Mouse (Mus musculus) heart, adult 8-10 months (tissue): ENCODE data around the gene Scn8a. TPM values are rescaled to one million over a fixed set of nuclear protein-coding genes. Genes with fewer than 3 reads are reported as not detected.
A peak's percentile ranks its signal among the peaks of the same experiment; 100 is the strongest.

ENCODE experiments used
- DNase-seq: peaks from one replicate; pipeline ENCODE4 v3.0.0; 2022; ENCODE audit warnings: low spot score
- total RNA-seq, 4 experiments: library from RNA; stranded (reverse); gene quantifications; 2 replicates each; pipeline ENCODE4 v1.2.4; 2022

Scn8a gene
- total RNA-seq, 4 experiments from 2014 or later: 0.41 to 1.2 (median 0.55) TPM; not detected in 1

DNA sequence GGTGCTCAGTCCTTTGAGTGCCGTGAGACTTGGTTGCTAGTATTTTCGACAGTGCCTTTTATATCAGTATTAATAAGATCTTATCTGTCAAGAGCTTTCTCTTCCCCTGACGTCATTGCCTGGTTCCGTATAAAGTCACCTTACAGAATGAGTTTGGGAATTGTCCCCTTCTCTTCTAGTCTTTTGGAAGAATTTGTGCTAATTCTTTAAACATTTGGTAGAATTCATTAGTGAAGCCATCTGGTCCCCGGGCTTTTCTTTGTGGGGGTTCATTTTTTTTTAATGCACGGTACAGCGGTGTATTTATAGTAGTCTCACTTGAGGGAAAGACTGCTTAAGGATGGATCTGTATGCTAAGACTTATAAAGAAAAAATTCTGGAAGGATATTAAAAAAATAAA lies 84.3 kb downstream of the Scn8a start:
- no peak for DNase-seq

DNA sequence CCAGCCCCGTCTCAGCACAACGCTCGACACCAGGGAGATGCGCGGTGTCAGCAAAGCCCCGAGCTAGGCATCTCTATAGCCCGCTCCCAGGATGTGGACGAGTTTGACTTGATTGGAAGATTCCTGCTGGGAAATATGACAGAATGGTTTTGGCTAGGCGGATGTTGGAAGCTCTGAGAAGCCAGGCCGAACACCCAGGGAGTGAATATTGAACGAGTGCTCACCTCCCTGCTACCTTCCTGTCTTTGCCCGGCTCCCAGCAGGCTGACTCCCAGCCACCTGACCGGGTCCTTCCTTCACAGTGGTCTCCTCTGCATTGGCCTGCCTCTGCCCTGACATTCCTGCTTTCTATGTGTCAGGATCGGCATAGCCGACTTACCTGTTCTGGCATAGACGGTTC lies 85.1 kb downstream of the Scn8a start:
- no peak for DNase-seq

DNA sequence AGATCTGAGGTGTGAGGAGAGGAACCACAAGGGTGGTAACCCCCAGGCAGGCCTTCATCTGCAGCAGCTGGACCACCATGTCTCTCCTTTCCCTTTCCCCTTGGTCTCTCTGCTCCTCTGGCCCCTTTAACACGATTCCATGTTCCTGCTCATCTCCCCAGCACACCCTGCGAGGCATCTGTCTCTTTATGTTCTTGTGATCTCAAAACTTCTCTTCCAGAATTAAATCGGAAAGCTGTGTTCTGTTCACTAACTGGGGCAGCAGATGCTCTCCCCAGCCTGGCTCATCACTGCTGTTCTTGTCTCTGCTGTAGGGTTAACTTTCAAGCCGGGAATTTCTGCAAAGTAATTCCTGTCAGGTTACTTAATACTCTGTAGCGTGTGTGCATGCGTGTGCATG lies 91.3 kb downstream of the Scn8a start:
- no peak for DNase-seq

DNA sequence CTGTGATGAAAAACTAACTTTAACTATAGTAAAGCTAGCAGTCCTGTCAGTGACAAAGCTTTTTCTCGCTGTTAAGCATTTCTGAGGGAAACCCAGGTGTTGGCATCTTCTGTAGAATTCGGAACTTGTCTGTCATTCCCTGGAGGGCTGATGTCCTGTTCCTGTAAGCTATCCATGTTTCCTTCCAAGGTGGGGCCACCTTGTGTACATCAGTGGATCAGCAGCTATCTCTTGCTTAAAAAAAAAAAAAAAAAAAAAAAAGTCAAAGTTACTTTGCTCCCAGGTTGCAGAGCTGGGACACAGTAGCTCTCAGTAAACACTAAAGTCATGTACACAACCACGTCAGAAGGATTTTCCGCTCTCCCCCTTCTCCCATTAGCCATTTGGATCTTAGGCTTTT lies 91.9 kb downstream of the Scn8a start:
- DNase-seq: no peak

DNA sequence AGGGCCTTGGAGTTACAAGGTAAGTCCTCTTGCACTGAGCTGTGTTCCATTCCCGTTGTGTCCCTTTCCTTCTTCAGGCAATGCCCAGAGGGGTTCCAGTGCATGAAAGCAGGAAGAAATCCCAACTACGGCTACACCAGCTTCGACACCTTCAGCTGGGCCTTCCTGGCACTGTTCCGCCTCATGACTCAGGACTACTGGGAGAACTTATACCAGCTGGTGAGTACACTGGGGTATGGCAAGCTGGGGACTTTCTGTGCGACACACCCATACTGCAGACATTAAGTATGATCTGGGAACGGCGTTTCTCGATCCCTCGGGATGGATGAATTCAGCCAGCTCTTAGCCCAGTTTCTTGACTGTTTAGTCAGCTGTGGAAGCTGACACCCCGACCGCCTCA lies 101.8 kb downstream of the Scn8a start:
- no peak for DNase-seq

DNA sequence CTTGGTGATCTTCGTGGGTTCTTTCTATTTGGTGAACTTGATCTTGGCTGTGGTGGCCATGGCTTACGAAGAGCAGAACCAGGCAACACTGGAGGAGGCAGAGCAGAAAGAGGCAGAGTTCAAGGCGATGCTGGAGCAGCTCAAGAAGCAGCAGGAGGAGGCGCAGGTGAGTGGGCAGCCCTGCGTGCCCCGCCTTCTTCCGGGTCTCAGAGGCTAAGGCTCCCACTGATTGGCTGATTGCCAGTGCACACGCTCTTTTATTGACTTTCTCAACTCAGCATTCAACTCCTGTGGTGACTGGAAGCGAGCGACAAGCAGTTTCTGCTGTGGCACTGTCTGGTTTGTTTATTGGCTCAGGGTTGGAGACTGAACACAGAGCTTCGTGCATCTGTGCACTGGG lies 103.1 kb downstream of the Scn8a start:
- no peak for DNase-seq

DNA sequence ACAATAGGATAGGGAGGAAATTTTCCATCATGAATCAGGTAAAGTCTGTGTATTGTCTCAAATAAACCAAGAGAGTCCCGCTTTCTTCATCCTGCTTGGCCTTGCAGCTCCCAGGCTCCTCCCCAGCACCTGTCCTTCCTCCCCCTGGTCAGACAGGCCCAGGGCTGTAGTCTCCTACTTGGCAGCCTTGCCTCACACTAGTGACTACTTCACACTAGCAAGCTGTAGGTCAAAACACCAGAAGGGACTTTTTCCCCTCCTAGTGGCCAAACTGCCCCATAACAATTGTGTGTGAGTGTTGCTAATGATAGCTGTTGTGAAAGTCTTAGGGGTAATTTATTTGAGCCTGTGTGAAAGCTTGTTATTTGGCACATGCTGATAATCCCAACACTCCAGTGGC lies 105.0 kb downstream of the Scn8a start:
- no peak for DNase-seq

DNA sequence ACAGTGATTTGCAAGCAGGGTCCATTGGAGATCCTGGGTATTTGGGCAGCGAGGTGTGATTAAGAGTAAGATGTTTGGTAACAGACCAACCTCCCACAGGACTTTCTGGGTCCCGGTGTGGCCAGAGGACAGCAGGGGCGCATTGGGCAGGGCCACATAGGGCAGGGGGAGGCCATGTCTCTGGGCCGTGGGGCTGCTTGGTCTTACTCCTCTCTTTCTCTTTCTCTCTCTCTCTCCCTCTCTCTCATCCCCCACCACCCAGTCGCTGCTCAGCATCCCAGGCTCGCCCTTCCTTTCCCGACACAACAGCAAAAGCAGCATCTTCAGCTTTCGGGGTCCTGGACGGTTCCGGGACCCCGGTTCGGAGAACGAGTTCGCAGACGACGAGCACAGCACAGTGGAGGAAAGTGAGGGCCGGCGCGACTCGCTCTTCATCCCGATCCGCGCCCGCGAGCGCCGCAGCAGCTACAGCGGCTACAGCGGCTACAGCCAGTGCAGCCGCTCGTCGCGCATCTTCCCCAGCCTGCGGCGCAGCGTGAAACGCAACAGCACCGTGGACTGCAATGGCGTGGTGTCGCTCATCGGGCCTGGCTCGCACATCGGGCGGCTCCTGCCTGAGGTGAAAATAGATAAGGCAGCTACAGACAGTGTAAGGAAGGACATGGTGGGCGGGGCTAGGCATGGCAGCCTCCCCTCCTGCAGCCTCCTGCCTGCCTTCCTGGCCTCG lies 113.9 kb downstream of the Scn8a start:
- DNase-seq: no peak

DNA sequence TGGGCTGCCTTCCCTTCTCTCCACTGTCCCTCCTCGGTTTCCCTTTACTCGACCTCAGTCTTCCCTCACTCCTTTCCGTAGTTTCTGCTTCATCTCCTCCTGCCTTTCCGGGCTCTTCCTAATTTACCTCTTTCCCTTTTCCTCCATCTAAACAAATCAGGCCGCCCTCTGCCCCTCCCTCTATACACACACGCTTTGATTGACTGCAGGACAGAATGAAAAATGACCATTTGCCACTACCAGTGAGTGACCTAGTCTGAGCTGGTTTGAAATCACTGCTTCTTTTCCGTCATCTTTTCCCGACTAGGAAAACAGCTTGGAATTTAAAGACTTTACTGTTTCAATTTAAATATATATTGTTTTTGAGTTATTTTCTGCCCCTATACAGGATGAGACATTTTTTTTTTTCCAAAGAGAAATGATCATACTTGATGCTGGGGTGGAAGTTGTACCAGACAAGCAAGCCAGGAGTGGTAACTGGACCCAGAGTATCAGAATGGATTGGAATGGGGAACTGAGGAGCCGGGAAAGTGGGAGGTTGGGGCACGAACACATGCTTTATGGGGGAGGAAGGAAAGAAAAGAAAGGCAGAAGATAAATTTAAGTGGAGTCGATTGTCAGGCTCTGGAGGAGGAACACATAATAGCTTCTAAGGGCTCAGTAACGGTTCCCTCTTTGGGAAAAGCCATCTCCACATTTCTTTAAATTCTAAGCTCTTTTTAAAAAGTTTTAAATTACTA lies 114.7 kb downstream of the Scn8a start:
- DNase-seq: no peak

DNA sequence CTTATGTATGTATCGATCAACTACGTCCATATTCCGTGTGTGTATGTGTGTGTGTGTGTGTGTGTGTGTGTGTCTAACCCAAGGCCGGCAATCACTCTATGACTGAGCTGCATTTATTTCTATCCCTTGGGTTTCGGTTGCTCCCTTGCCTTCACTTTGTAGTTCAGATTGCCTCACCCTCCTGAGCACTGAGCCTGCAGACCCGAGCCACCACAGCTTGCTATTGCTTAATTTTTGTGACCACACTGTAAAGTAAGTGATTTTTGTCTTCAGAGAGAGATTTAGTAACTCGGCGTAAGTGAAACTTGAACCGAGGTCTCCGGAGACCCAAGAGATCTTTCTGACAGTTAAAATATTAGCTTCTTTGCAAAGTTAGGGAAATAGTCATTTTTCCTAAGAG lies 116.8 kb downstream of the Scn8a start:
- DNase-seq: no peak

DNA sequence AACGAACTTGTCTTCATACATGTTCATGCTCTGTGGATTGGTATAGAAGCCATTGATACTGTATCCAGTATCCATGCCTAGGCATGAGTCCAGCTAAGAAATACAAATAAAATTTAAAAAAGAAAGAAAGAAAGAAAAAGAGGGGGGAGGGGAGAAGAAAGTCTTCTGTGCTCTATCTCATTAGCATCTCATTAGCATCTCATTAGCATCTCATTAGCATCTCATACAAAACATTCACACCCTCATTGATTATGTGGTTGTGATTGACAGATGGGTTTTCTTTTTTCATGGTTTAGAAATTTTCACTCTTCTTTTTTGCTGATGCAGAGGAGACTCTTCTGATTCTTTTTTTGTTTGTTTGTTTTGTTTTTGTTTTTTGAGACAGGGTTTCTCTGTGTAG lies 117.4 kb downstream of the Scn8a start:
- no peak for DNase-seq

DNA sequence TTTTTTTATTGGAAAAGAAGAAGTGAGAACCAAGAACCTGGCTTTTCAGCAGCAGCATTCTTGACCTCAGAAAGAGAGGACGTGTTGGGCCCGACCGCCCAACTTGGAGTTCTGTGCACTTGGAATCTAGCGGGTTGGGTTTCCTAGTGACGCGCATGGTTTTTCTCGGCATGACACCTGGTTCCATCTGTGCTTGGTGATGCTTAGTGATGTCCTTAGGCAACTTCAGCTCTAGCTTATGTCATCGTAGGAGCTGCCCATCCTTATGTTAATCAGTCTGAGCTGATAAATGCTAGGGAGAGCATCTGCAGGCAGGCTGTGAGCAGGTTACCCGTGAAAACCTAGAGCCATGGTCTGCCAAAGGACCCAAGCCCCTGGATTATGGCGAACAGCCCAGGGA lies 120.6 kb downstream of the Scn8a start:
- DNase-seq: no peak

DNA sequence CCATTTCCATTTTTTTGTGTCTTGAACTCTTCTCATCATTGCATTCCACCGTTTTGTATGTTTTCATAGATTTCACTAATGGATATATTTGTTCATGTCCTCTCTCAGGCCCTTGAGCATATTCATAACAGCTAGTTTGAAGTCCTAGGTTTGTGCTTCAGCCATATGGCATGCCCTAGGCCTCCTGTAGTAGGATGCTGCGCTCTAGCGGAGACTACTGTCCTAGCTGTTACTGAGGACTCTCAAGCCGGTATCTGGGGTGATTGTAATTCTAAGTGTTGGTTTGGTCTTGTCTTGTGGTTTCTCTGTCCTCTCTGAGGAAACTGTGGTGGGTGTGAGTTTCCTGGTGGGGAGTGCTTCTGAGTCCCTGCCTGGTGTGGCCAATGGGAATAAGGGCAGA lies 127.4 kb downstream of the Scn8a start:
- no peak for DNase-seq

DNA sequence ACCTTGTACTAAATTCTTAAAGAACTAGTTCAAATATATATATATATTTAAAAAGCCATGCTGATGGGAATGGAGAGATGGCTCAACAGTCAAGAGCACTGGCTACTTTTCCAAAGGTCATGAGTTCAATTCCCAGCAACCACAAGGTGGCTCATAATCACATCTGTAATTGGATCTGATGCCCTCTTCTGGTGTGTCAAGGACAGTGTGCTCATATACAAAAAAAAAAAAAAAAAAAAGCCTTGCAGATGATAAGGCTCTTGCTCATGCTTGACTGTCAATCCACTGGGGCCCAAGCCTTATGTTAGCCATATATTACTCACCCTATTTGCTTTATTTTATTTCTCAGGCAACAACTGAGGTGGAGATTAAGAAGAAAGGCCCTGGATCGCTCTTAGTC lies 132.0 kb downstream of the Scn8a start:
- no peak for DNase-seq

DNA sequence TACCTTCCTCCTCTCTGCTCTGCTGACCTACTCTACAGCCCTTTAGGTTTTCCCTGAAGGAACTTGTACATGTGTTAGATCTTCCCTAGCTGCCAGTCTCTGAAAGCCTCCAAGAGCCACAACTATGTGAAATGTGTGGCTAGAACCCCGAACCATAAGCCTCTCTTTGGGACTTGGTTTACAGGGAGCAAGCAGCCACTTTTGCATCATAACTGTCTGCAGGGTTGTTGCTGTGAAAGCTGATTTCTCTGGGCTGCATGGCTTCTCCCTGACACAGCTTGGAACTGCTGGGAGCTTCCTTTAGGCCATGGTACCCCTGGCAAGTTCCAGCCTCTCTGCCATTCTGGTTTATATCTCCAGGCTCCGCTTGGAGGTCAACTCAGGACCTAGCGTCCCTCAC lies 132.8 kb downstream of the Scn8a start:
- DNase-seq: no peak

DNA sequence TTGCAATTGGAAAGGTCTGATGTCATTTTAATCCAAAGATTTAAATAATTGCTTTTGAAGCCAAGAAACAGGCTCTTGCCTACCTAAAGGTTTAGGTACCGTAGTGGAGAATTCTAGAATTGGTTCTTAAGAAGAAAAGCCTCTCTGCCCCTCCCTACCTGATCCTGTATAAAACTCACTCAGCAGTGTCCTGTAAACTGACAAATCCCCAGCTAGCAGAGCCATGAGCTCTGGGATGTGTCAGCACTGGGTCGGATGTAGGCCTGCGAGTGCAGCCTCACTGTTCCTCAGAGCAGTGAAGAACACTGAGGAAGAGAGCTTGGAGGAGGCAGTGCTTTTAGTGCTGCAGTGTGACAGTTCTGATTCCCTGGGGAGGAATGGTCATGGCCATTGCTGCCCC lies 134.9 kb downstream of the Scn8a start:
- no peak for DNase-seq

DNA sequence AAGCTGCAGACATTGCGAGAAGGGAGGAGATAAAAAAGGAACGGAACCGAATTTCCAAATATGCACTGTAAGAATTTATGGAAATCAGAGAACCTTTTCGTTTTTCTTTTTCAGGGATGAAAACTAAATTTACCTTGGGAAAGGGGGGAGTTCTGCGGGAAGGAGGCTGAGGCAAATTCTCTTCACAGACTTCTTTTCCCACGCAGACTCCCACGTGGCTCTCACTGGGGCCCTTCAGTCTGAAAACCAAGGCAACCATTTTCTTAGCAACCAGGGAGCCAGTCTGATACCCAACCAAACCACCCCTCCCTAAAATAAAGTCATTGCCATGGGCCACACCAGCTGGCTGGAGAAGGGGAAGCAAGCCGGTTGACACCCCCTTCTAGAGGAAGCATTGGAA lies 136.1 kb downstream of the Scn8a start:
- DNase-seq: no peak

DNA sequence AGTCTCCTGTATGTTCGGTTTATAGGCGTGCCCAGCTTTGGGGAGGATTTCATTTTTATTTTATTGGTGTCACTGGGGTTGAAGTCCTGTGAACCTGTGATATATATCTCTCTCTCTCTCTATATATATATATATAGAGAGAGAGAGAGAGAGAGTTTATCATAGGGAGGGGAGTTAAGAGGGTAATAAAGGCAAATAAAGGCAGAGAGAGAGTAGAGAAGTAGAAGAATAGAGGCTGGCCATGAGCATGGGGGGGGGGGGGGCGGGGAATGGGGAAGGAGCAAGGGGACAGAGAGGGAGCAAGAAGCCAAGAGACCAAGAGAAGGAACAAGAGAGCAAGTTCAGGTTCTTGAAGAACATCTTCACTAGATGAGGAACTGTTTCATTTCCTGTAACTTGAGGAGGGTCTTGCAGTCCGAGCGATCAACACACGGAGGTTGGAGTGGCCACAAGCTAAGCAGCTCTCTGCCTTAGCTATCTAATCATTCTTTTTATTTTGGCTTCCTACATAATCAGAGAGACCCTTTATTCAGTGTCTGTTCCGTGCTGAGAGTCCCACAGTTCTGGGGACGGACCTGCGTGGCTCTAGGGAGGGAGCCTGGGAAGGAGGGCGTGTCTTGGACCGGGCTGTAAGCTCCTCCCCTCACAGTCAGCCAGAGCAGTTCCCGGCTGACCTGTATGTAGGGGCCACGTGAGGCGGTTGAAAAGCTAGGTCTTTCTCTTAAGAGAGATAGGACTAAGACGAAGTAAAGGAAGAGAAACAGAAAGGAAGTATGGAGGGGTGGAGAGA lies 136.8 kb downstream of the Scn8a start:
- DNase-seq: peak; percentile 32

DNA sequence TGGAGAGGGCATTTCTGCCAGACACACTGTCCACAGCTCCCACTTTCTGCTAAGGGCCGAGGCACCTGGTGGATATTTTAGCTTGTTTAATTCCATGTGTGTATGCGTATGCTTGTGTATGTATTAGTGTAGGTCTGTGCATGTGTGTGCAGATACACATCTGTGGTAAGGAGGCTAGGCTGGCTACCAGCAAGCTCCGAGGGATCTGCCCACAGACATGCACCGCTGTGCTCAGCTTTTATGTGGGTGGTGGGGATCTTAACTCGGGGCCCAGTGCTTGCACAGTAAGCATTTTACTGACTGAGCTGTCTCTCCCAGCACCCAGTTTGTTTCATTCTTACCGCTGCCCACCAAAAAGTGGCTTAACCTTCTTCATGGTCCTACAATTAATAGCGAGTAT lies 137.6 kb downstream of the Scn8a start:
- no peak for DNase-seq

DNA sequence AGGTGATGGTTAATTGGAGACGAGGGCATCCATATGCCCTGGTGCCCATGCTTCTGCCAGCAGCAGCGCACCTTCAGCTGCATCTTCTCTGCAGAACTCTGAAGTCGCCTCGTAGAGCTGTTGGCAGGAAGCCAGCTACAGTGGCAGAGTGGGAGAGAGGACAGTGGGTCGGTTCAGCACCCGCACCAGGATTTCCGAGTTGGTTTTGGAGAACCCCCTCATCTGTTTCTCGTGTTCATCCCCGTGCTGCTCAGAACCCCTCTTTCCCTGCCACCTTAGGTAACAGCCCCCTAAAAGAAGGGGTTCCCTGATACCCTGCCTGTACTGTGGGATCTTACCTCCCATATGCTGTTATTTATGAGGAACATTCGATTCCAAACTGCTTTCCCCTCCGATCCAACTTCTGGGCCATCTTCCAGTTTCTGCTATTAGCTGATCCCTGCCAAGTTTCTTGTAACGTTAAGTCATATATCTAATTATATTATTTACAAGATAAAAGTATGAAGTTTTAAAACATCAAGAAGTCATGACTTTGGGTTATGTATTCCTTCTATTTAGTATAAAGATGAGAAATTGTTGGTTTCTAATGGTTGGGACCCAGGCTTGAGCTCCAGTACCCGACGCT lies 138.8 kb downstream of the Scn8a start:
- DNase-seq: no peak

DNA sequence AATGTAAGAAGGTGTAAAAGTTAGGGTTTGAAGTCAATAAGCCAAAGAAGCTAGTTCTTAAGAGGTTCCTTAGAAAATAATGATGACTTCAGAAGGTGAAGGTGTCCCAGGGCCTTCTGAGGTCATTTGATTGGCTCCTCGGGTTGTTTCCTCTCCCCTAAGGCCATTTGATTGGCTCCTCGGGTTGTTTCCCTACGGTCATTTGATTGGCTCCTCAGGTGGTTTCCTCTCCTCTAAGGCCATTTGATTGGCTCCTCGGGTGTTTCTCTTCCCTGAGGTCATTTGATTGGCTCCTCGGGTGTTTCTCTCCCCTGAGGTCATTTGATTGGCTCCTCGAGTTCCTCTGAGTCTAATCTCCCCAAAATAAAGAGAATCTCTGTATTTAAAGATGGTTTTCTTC lies 141.7 kb downstream of the Scn8a start:
- no peak for DNase-seq

DNA sequence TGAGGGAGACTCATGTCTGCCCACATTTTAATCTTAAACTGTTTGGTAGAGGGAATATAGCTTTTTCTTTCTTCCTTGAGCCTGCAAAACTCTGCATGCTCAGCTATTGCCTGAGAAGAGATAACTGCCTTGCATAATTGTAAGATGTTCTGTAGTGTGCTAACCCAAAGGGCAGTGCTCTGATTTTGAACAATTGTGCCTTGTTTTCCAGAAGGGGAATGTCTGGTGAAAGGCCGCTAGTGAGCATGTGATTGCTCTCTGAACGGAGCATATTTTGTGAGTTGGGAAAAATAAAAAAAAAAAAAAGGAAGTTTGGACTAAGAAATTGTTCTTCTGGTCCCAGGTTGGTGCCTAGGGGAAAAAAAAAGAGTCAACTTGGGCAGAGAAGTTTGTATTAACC lies 159.3 kb downstream of the Scn8a start:
- DNase-seq: no peak
